Mouse (Mus musculus) lung, postnatal 36 days (tissue): Measurements from ENCODE around the gene Foxl1.
A peak's percentile ranks its signal among the peaks of the same experiment; 100 is the strongest.

ENCODE experiments used
- DNase-seq: peaks from one replicate; pipeline ENCODE4 v3.0.0; 2022; ENCODE audit warnings: mixed read lengths

The Foxl1 gene

DNA sequence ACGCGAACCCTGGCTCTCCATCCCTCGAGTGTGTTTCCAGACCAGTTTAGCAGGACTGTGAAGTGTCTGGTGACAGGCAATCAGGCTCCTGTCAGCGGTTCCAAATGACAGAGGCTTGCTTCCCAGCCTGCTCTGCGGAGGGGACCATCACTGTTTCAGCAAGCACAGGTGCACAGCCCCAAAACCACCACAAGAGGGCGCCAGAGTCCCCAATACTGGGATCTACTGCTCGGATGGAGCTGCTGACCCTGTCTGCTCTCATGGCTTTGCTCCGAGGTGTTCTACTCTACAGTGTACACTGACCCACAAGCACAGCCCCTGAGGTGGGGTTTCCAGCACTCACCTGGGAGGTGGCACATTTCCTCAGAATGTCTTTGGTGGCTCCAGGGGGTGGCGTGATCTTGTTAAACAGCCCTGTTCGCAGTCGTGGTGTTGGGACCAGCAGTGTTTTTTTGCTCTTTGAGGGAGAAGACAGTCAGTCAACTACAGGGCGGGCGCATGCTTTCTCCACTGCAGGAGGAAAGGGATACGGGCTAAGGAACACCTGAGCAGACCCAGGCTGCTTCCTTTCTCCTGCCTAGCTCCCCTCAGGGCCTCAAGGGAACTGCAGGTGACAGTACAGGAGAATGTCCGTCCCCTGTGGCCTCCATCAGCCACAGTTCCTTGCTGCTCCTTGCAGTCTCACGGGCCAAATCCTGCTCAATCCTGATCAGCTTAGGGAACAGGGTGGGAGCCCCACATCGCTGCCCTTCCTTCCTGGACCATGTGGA is 23.5 kb upstream of the Foxl1 start:
- DNase-seq, result peak; percentile 82

DNA sequence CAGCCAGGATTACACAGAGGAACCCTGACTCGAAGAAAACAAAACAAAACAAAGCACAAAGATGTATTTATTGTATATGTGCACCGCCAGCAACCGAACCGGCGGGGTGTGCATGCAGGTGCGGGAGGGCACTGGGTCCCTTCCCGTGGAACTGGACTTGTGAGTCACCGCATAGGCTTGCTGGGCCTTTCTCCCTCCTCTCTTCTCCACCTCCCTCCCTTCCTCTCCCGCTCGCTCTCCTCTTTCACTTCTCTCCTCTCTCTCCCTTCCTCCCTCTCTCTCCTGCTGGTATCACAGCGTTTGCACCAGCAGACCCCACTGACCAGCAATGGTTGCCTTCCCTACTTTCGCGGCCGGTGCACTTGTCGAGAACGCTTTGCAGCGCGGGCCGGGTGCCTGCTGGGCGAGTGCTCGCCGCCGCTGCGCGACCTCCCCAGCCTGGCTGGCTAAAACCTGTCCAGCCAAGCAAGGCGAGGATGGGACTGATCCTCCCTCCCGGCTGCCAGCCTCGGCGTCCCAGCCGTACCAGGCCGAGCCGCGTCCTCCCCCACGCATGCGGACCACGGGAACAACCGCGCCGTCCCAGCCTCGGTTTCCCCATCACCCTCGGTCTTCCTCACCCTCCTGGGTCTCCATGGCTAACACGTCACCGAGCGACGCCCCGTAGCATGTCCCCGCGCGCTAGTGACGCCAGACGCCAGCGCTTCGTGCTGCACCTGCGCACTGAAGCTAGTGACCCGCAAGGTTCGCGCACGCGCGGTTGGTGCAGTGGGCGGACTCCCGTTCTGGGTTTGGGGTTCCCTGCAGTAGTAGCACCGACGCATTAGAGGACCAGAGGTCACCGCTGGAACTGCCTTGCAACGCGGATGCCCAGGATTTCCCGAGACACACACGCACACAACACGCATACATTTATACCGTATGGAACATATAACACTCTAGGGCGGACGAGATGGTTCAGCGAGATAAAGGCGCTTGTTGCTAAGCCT is 19.8 kb upstream of the Foxl1 start, which contains the start of gene Mthfsd:
Mthfsd (minus strand) TSS at position 725 of the 989 bp plus-strand sequence.
- peak; percentile 99 for DNase-seq

DNA sequence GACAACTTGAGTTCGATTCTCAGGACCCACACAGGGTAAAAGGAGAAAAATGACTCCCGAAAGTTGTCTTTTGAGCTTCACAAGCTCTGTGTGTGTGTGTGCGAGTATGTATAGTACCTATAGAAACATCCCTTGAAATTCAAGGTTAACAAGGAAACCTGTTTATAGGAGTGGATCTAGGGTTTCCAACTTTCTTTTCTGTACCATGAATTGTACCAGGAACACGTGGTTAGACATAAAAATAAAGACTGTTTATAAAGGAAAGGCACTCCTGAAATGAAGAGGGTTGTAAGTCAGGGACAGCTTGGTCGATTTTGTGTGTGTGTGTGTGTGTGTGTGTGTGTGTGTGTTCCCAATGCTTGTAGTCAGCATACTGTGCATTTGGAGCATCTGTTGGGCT is 19.1 kb upstream of the Foxl1 start:
- no peak for DNase-seq

DNA sequence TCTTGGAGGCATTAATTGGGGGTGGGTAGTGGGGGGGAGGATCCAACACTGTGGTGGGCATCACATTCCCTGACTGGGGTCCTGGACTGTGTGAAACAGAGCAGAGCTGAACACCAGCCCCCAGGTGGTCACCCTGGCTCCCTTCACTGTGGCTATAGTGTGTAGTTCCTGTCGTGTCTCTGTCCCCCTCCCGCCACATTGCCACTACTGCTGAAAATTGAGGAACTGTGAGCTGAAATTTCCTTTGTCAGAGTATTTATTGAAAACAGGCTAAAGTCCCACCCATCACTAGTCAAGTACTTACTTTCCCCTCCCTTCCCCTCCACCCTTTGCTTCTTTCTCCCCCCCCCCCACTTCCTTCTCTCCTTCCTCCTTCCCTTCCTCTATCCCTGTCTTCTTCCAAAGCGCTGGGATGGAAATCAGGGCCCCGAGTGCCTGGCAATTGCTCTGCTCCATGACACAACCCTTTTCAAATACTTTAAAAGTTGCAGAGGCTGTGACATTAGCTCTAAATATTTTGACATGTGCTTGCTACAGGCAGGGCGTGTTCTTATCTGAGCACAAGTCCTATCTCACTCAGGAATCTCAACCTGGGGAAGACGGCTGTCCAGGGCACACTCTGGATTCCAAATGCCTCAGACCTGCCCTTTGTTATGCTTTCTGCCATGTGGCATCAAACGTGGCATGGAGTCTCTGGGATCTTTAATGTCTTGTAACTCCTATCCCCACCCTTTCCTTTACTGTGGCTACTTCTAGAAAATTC is 16.4 kb upstream of the Foxl1 start:
- DNase-seq, result no peak

DNA sequence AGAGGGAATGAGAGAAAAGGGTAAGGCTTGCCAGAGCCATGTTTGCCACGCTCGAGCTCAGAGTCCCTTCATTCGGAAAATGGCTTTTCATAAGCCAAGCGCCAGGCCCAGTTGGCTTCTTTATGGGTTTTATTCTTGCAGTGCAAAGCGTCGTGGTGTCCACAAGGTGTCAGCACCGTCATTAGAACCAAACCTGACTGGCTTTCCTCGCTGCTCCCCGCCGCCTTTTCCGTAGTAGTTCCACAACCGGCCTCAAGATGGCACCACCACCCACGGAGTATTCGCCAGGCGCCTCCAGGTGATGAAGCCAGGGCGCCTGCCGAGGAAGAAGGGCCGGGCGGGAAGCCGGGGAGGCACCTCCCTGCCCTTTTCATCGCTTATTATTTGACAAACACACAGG is 14.5 kb upstream of the Foxl1 start:
- peak; percentile 97 for DNase-seq

DNA sequence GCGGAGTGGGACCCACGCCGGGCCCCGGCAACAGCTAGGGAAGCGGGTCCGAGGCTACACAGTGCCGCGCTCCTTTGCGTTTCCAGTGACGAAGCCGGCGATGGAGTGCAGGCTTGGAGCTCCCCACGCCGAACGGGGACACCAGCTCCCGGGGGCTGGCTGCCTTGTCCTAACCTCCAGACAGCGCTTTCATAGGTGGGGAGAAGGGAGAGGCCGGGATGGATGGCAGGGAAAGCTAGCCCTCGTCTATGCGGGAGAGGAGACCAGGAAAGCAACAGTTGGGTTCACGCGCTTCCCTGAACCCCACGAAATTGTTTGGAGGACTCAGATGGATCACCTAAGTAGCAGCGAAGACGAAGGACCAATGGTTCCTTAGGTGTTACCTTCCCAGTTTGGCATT is 12.6 kb upstream of the Foxl1 start:
- no peak for DNase-seq

DNA sequence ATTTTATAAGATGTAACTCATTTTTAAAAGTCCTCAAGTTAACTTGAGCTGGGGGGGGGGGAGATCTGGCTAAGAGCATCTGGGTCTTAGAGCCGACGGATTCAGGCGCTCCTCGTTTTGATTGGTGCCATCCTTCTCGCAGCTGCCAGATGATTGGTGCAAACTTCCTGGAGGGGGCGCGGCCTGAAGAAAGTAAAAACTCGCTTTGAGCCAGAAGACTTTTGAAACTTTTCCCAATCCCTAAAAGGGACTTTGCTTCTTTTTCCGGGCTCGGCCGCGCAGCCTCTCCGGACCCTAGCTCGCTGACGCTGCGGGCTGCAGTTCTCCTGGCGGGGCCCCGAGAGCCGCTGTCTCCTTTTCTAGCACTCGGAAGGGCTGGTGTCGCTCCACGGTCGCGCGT is 11.8 kb upstream of the Foxl1 start, which contains the start of gene Foxc2:
Foxc2 (plus strand) TSS at position 224 of the 400 bp plus-strand sequence.
- DNase-seq, result peak; percentile 93

DNA sequence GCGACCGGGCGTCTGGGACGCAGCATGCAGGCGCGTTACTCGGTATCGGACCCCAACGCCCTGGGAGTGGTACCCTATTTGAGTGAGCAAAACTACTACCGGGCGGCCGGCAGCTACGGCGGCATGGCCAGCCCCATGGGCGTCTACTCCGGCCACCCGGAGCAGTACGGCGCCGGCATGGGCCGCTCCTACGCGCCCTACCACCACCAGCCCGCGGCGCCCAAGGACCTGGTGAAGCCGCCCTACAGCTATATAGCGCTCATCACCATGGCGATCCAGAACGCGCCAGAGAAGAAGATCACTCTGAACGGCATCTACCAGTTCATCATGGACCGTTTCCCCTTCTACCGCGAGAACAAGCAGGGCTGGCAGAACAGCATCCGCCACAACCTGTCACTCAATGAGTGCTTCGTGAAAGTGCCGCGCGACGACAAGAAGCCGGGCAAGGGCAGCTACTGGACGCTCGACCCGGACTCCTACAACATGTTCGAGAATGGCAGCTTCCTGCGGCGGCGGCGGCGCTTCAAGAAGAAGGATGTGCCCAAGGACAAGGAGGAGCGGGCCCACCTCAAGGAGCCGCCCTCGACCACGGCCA is 11.1 kb upstream of the Foxl1 start:
- no peak for DNase-seq

DNA sequence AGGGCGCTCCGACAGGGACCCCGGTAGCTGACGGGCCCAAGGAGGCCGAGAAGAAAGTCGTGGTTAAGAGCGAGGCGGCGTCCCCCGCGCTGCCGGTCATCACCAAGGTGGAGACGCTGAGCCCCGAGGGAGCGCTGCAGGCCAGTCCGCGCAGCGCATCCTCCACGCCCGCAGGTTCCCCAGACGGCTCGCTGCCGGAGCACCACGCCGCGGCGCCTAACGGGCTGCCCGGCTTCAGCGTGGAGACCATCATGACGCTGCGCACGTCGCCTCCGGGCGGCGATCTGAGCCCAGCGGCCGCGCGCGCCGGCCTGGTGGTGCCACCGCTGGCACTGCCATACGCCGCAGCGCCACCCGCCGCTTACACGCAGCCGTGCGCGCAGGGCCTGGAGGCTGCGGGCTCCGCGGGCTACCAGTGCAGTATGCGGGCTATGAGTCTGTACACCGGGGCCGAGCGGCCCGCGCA is 10.5 kb upstream of the Foxl1 start:
- no peak for DNase-seq

DNA sequence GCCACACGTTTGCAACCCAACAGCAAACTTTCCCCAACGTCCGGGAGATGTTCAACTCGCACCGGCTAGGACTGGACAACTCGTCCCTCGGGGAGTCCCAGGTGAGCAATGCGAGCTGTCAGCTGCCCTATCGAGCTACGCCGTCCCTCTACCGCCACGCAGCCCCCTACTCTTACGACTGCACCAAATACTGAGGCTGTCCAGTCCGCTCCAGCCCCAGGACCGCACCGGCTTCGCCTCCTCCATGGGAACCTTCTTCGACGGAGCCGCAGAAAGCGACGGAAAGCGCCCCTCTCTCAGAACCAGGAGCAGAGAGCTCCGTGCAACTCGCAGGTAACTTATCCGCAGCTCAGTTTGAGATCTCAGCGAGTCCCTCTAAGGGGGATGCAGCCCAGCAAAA is 9.8 kb upstream of the Foxl1 start:
- DNase-seq, result no peak

DNA sequence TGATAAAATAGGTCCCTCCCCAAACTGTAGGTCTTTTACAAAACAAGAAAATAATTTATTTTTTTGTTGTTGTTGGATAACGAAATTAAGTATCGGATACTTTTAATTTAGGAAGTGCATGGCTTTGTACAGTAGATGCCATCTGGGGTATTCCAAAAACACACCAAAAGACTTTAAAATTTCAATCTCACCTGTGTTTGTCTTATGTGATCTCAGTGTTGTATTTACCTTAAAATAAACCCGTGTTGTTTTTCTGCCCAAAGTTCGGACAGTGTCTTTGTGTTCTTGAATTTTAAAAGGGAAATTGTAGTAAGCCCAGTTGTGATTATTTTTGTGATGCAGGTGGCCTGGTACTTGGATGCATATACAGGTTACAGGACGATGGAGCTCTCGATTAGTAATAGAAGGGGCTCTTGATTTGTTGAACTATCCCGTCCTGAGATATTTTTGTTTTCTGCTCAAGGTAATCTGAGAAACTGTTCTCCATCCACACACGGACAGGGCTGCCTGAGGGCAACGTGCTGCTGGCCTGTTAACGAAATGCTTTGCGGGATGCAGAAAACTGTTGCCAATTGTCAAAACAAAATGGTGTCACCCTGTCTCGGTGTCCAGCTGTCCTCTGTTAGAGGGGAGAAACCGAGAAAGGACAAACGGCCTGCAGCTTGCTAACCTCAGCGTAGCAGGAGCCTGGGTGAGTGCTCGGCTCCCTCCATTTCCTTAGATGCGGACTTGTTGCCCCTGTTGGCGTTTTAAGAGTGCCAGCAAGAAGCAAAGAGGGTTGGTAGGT is 8.9 kb upstream of the Foxl1 start:
- no peak for DNase-seq

DNA sequence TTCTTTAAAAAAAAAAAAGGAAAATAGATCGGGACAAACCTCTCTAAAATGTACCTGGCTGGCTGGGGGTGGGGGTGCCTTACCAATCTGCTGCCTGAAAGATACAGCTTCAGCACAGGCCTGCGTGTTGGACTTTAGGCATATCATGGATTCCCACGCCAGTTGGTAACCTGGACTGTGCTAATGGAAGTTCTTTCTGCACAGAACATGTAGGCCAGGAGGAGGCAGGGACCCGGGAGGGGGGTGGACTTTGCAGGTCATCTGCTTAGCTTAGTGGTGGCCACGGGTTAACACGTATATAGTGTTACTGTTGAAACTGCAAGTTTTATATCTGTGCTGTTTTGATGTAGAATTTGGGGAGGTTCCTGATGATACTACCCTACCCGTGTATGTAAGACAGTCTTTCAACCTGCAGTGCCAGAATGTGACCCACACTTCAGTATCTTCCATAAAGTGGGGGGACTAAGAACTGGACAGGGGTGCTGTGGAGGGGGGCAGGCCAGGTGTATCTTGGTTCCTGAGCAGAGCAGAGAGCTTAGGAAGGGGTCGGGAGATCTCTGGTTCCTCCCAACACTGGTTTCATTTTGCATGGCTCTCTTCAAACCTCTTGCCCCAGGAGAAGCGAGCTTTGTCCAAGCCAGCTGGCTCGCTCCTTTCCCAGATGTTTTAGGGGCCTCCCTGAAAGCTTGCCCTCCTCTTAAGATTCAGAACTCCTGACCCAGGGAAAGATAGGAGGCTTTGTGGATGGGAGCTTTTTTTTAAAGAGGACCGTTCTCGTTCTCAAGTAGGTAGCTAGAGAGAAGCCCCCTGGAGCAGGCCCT is 7.9 kb upstream of the Foxl1 start:
- DNase-seq, result no peak

DNA sequence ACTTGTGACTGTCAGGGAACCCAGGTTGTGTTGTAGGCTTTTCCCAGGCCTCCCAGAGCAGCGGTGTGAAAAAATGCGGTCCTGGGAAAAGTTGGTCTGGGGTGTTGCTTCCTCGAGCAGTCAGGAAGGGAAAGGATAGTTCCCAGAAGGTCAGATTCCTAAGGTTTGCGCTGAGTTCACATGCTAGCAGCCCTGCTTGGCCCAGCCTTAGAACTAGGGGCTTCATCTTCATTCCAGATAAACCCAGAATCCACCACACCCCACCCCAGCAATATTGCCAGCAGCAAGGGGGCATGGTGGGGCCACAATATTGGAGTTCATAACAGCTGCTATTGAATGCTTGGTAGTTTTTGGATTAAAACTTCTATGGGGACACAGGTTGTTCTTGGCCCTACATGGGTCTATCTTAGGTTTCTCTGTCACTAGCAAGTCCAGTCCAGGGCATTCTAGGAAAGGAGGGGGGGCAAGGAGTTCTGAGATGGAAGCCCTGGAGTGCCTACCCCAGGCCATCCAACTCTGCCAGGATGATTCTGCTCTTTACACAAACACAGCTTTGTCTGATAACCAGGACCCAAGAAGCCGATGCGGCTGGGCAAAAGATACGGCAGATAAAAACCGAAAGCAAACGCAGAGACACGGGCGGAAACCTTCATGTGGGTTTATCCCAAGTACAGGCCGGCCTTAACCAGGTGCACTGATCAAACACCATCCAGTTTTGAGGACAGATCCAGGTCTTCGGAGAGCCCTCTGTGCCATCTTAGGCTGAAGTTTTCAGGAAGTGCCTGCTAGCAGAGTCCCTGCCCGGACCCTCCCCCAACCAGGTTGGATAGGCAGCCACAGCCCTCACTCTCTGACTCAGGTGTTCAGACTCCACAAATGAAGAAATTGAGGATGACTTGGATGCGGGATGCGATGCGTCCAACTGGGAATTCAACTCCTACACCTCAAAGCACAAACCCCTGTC is 7.0 kb upstream of the Foxl1 start:
- no peak for DNase-seq

DNA sequence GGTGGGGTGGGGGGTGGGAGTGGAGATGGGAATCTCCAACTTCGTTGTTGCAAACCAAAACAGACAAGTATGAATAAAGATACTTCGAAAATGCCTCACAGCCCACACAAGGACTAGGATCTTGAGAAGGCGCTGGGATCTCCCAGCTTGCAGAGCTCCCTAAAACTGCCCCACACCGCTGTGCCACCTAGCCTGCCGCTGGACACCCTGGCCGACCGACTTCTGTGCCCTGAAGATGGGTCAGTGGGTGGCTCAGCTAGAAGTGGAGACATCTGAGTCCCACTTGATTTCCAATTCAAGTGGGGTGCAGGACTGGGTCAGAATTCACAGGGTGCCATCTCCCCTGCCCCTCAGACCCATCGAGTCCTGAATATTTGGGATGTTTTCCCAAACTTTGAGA is 6.0 kb upstream of the Foxl1 start:
- no peak for DNase-seq

DNA sequence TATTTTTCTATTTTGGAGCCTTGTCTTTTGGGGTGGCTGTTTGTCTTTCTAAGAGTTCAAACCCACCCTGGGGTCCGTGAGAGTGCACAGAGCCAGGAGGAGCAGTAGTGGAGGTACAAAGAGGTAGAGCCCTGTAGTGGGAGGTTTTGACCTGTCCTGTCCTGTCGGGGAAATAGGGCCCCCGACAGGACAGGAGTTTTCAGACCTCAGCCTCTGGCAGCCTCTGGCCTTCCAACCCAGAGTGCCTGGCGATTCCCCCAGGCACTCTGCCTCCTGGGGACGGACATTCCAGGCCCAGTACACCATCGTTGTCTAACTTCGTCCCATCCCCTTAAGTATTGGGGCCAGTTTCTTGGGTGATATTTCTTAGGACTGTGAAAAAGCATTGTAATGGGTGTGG is 5.4 kb upstream of the Foxl1 start:
- DNase-seq, result no peak

DNA sequence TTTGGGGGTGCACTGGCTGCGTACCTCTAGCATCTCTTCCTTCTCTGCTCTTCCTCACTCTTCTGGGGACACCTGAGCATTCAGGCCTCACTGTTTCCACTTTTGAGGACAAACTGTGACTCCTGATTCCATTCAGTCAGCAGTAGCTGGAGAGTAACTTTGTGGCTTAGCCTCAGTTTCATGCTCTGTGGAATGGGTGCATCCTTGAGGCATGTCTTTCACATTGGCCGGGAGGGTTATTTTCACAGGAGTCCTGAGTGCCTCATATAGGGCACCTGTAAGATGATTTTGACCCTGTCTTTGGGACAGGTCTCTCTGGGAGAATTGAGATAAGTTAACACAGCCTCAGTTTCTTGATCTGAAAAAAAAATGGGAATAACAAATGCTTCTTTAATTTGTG is 4.6 kb upstream of the Foxl1 start:
- no peak for DNase-seq

DNA sequence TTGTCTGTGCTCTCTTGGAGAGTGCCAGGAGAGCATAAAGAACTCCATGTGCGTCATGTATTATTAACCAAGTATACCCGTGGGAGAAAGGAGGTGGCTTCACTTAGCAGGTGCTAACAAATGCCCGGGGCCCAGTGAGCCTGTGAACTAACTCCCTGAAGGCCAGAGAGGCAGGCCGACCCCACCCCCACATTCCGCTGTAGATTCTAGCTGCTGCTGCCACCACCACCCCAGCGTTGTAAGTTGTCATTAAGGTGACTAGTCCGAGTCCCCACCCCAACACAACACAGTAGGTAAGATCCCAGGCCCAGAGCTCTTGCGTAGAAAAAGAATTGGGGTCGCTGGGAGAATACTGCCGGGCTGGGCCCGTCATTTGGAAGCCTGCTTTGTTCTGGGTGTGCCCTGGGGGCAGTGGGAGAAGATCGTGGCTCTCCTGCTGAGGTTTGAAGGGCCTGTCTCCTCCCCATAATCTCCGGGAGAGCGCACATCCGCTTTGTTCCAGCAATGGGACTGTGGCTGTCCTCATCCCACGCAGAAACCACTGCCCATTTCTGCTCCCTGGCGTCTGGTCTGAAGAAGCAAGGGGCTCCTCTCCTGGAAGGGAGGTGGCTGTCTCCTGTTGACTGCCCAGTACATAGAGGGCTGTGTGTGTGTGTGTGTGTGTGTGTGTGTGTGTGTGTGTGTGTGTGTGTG is 3.0 kb upstream of the Foxl1 start:
- DNase-seq, result no peak

DNA sequence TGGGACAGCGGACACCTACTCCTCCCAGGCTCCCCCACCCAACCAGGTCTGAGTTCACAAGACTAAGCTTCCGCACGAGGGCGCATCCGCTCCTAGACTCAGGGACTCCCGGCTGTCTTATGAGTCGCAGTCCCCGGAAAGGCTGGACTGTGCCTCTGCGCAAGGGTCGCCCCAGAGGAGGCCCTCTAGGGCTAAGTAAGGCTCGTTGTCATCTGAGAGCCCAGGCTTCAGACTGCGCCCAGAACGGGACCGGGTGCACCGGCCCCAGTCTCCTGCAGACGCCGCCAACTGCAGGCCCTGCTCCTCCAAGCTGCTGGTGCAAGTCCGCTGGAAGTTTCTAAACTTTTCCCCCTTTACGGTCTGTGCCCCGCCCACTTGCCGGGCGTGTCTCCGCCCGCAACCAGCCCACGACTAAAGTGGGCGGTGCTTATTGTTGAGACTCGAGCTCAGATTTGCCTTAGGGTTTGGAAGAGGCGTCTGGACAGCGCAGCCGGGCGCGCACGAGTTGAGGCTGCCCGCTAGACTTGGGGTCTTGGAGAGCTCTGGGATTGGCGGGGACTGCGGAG is 2.3 kb upstream of the Foxl1 start:
- DNase-seq, result peak; percentile 73

DNA sequence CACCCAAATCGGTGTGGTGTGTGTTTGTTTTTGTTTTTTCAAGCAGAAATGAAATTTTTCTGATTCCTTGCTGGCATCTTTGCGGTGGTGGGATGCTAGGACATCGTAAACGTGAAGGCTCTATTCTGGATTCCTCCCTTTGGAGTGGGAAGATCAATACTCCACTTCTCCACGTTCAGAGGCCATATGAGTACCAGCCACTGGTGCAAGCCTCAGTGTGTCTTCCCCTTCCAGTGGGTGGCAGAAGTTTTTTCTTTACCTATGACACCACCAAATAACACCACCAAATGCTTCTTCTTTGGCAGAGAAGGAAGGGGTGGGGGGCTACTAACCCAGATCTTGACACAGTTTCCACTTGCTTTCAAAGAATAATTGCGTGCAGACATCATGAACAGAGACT is 1.5 kb upstream of the Foxl1 start:
- DNase-seq, result no peak
